Mouse (Mus musculus): ENCODE results near the gene Entpd6. TPM values are rescaled to one million over a fixed set of nuclear protein-coding genes. Genes with fewer than 3 reads are reported as not detected.

Entpd6 gene
- total and polyA plus RNA-seq, 3 experiments = 30.6 to 45.5 (median 36.4) TPM

GRCm38 (mm10) chr2:150761476-150761875 lies 12.6 kb downstream of the Entpd6 start:
- H3K79me2 ChIP-seq (replicated peaks; ENCODE audit: control insufficient read depth, extremely low read depth, insufficient read depth, poor library complexity, severe bottlenecking) = no peaks in the 10 kb centered on the region
- no peak overlapping the region for H3K4me2 ChIP-seq (ENCODE audit: insufficient read depth, low read depth, poor library complexity, severe bottlenecking)
- peaks cover 0 to 9% of the 10 kb centered on the region in 2 experiments; a peak in 1 of 4 replicates for H3K4me1 ChIP-seq (ENCODE audit: control insufficient read depth in 1 of 2, insufficient read depth in 2 of 2)
- peaks cover 73 to 96% of the 10 kb centered on the region in 2 experiments for H3K36me3 ChIP-seq (replicated peaks in 1 of 2; ENCODE audit: control insufficient read depth in 1 of 2, insufficient read depth in 1 of 2, low read length in 1 of 2)
- H3K27ac ChIP-seq (ENCODE audit: insufficient read depth, low read depth) = no peak overlapping the region
- peaks cover 4% of the 10 kb centered on the region for H3K9me3 ChIP-seq (replicated peaks; ENCODE audit: low read length)
- dilution Hi-C loops (cut with MboI; ENCODE audit: extremely low pct_ligation_motif_present, extremely low pct_unique_long_range_greater_than_20kb, low sequenced_read_pairs) (no loop called here), in situ Hi-C loops (cut with MboI; ENCODE audit: low pct_ligation_motif_present, low pct_unique_long_range_greater_than_20kb, low sequenced_read_pairs) (no loop called here)
- H3K4me3 ChIP-seq (replicated peaks in 1 of 3; ENCODE audit: low read depth in 2 of 3, low read length in 2 of 3, poor library complexity in 1 of 3) = no peak overlapping the region
- no peaks in the 10 kb centered on the region for H3K27me3 ChIP-seq (replicated peaks)
- H3K9ac ChIP-seq (ENCODE audit: insufficient read depth, low read depth) = no peak overlapping the region
- DNase-seq (ENCODE audit: extremely low read depth) = no peak
- TF ChIP-seq BHLHE40 (IDR thresholded peaks at IDR 0.05; ENCODE audit: low read depth, low read length) (no peak), CTCF (conservative IDR thresholded peaks at IDR 0.05 in 1 of 2, IDR thresholded peaks at IDR 0.05 in 1 of 2; ENCODE audit: low read depth in 2 of 2, low read length in 2 of 2) (peak in 1 of 2 experiments; percentile 36; a peak in 1 of 4 replicates)

GRCm38 (mm10) chr2:150765619-150766018 lies 16.8 kb downstream of the Entpd6 start:
- peaks cover 0 to 6% of the 10 kb centered on the region in 2 experiments; a peak in 1 of 4 replicates for H3K4me1 ChIP-seq (ENCODE audit: control insufficient read depth in 1 of 2, insufficient read depth in 2 of 2)
- DNase-seq (ENCODE audit: extremely low read depth) = no peak
- peaks cover 2% of the 10 kb centered on the region for H3K9me3 ChIP-seq (replicated peaks; ENCODE audit: low read length)
- H3K27ac ChIP-seq (ENCODE audit: insufficient read depth, low read depth) = no peak overlapping the region
- no peaks in the 10 kb centered on the region for H3K79me2 ChIP-seq (replicated peaks; ENCODE audit: control insufficient read depth, extremely low read depth, insufficient read depth, poor library complexity, severe bottlenecking)
- peaks cover 71 to 97% of the 10 kb centered on the region in 2 experiments for H3K36me3 ChIP-seq (replicated peaks in 1 of 2; ENCODE audit: control insufficient read depth in 1 of 2, insufficient read depth in 1 of 2, low read length in 1 of 2)
- in situ Hi-C loops (cut with MboI; ENCODE audit: low pct_ligation_motif_present, low pct_unique_long_range_greater_than_20kb, low sequenced_read_pairs) = no loop called here
- no peak overlapping the region for H3K4me2 ChIP-seq (ENCODE audit: insufficient read depth, low read depth, poor library complexity, severe bottlenecking)
- no peak overlapping the region for H3K9ac ChIP-seq (ENCODE audit: insufficient read depth, low read depth)
- H3K27me3 ChIP-seq (replicated peaks) = no peaks in the 10 kb centered on the region
- no peak overlapping the region for H3K4me3 ChIP-seq (replicated peaks in 1 of 3; ENCODE audit: low read depth in 2 of 3, low read length in 2 of 3, poor library complexity in 1 of 3)
- TF ChIP-seq KAT2A (IDR thresholded peaks at IDR 0.05; ENCODE audit: insufficient replicate concordance, low read length) (no peak), TCF12 (IDR thresholded peaks at IDR 0.05; ENCODE audit: low read depth, low read length) (no peak), ELF1 (IDR thresholded peaks at IDR 0.05; ENCODE audit: low read depth, low read length) (no peak), HCFC1 (IDR thresholded peaks at IDR 0.05; ENCODE audit: low read depth, low read length) (no peak), EP300 (IDR thresholded peaks at IDR 0.05; ENCODE audit: low read length) (no peak), ZKSCAN1 (IDR thresholded peaks at IDR 0.05; ENCODE audit: borderline replicate concordance, low read depth, low read length) (no peak), MEF2A (IDR thresholded peaks at IDR 0.05; ENCODE audit: borderline replicate concordance, low read depth, low read length) (no peak), TBP (conservative IDR thresholded peaks at IDR 0.05; ENCODE audit: low read depth, low read length) (no peak), JUN (IDR thresholded peaks at IDR 0.05; ENCODE audit: insufficient read depth, low read depth, low read length) (no peak), IRF4 (IDR thresholded peaks at IDR 0.05; ENCODE audit: low read depth, low read length) (no peak)
- dilution Hi-C loops (cut with MboI; ENCODE audit: extremely low pct_ligation_motif_present, extremely low pct_unique_long_range_greater_than_20kb, low sequenced_read_pairs) = no loop called here
